Mouse (Mus musculus) cerebellum, adult 2 months (tissue): ENCODE data around the gene Cacng6.

Experiments used
- CTCF ChIP-seq: fragments of 200-500 bp; IDR thresholded peaks from 2 replicates; pipeline ENCODE4 v1.5.1; 2011; ENCODE audit warnings: low read depth, mild to moderate bottlenecking, control low read depth, low read length, moderate library complexity, borderline replicate concordance; ENCODE audit not compliant: insufficient read depth
- POLR2A ChIP-seq: fragments of 200-500 bp; IDR thresholded peaks from 2 replicates; pipeline ENCODE4 v1.6.1; 2011; ENCODE audit warnings: low read length, control low read depth, borderline replicate concordance; ENCODE audit not compliant: insufficient read depth

GRCm38 (mm10) chr7:3468614-3469013, 44.6 kb downstream of the Cacng6 start:
- no peak for TF ChIP-seq CTCF
- no peak for TF ChIP-seq POLR2A
